Mouse (Mus musculus) CH12.LX (cell line): ENCODE data around the gene Mcf2l. TPM values are rescaled to one million over a fixed set of nuclear protein-coding genes. Genes with fewer than 3 reads are reported as not detected.

ENCODE experiments used
- DNase-seq: peaks from one replicate; pipeline ENCODE4 v3.0.0-alpha.2; 2013; ENCODE audit errors: extremely low read depth
- H3K27ac ChIP-seq: 2 replicates; pipeline ENCODE4 v1.5.1; 2012; ENCODE audit warnings: low read depth, mild to moderate bottlenecking, control low read depth, moderate library complexity; ENCODE audit not compliant: insufficient read depth
- H3K27me3 ChIP-seq: replicated peaks from 2 replicates; pipeline ENCODE3; 2012; ENCODE audit warnings: inconsistent platforms
- H3K36me3 ChIP-seq, 2 experiments: replicated peaks in 1 of 2; 2 replicates each; pipeline versions ENCODE3 to v1.6.1; 2012; ENCODE audit warnings: inconsistent platforms in 1 of 2, low read length in 1 of 2, mild to moderate bottlenecking in 1 of 2, mixed read lengths in 1 of 2, moderate library complexity in 1 of 2; ENCODE audit not compliant: control insufficient read depth in 1 of 2, insufficient read depth in 1 of 2
- H3K4me1 ChIP-seq, 2 experiments: 2 replicates each; pipeline ENCODE4 v1.6.1; 2012; ENCODE audit warnings: inconsistent platforms in 1 of 2, moderate library complexity in 1 of 2; ENCODE audit not compliant: insufficient read depth in 2 of 2, control insufficient read depth in 1 of 2
- H3K4me2 ChIP-seq: 2 replicates; pipeline ENCODE4 v1.6.1; 2012; ENCODE audit warnings: low read depth, mild to moderate bottlenecking, control low read depth; ENCODE audit not compliant: poor library complexity, insufficient read depth, severe bottlenecking
- H3K4me3 ChIP-seq, 3 experiments: fragments of 150-350 bp in 1 of 3; sonication (generic) in 1 of 3; replicated peaks in 1 of 3; 2 replicates each; pipeline versions ENCODE3 to v1.5.1; 2011 to 2012; ENCODE audit warnings: low read depth in 2 of 3, low read length in 2 of 3, mild to moderate bottlenecking in 2 of 3, moderate library complexity in 2 of 3, control low read depth in 1 of 3, improper control_type of control experiment in 1 of 3, inconsistent platforms in 1 of 3, mixed read lengths in 1 of 3; ENCODE audit not compliant: poor library complexity in 1 of 3
- H3K79me2 ChIP-seq: replicated peaks from 2 replicates; pipeline ENCODE4 v1.6.1; 2012; ENCODE audit warnings: mild to moderate bottlenecking, moderate library complexity; ENCODE audit not compliant: control insufficient read depth, poor library complexity, insufficient read depth, severe bottlenecking; ENCODE audit errors: extremely low read depth
- H3K9ac ChIP-seq: 2 replicates; pipeline ENCODE4 v1.6.1; 2012; ENCODE audit warnings: low read depth, mild to moderate bottlenecking, control low read depth, moderate library complexity; ENCODE audit not compliant: insufficient read depth
- H3K9me3 ChIP-seq: replicated peaks from 2 replicates; pipeline ENCODE3; 2012; ENCODE audit warnings: low read length, inconsistent platforms, mixed read lengths
- BHLHE40 ChIP-seq: IDR thresholded peaks from 2 replicates; pipeline ENCODE4 v1.6.1; 2011; ENCODE audit warnings: mild to moderate bottlenecking, low read depth, low read length, improper control_type of control experiment
- CHD2 ChIP-seq: IDR thresholded peaks from 2 replicates; pipeline ENCODE4 v1.6.1; 2011; ENCODE audit warnings: low read length, improper control_type of control experiment
- CTCF ChIP-seq, 2 experiments: IDR thresholded peaks in 1 of 2; conservative IDR thresholded peaks in 1 of 2; 2 replicates each; pipeline ENCODE4 v1.5.1; 2011 to 2012; ENCODE audit warnings: low read depth in 2 of 2, low read length in 2 of 2, improper control_type of control experiment in 1 of 2, inconsistent platforms in 1 of 2, mild to moderate bottlenecking in 1 of 2, moderate library complexity in 1 of 2
- E2F4 ChIP-seq: IDR thresholded peaks from 2 replicates; pipeline ENCODE4 v1.6.1; 2011; ENCODE audit warnings: low read depth, low read length, improper control_type of control experiment; ENCODE audit not compliant: insufficient replicate concordance
- HCFC1 ChIP-seq: IDR thresholded peaks from 2 replicates; pipeline ENCODE4 v1.6.1; 2012; ENCODE audit warnings: low read depth, mild to moderate bottlenecking, inconsistent platforms, low read length, improper control_type of control experiment
- IRF4 ChIP-seq: IDR thresholded peaks from 2 replicates; pipeline ENCODE4 v1.6.1; 2014; ENCODE audit warnings: low read depth, mild to moderate bottlenecking, inconsistent platforms, low read length, improper control_type of control experiment
- KAT2A ChIP-seq: IDR thresholded peaks from 2 replicates; pipeline ENCODE4 v1.6.1; 2012; ENCODE audit warnings: low read length, improper control_type of control experiment, inconsistent platforms; ENCODE audit not compliant: insufficient replicate concordance
- MAX ChIP-seq: IDR thresholded peaks from 2 replicates; pipeline ENCODE4 v1.6.1; 2011; ENCODE audit warnings: low read length, improper control_type of control experiment
- MAZ ChIP-seq: IDR thresholded peaks from 2 replicates; pipeline ENCODE4 v1.6.1; 2012; ENCODE audit warnings: low read depth, mild to moderate bottlenecking, inconsistent platforms, low read length, improper control_type of control experiment, moderate library complexity
- MEF2A ChIP-seq: IDR thresholded peaks from 2 replicates; pipeline ENCODE4 v1.6.1; 2014; ENCODE audit warnings: low read depth, mild to moderate bottlenecking, inconsistent platforms, low read length, improper control_type of control experiment, borderline replicate concordance
- MXI1 ChIP-seq: IDR thresholded peaks from 2 replicates; pipeline ENCODE4 v1.6.1; 2011; ENCODE audit warnings: mild to moderate bottlenecking, low read depth, low read length, improper control_type of control experiment
- NELFE ChIP-seq: IDR thresholded peaks from 2 replicates; pipeline ENCODE4 v1.6.1; 2011; ENCODE audit warnings: low read depth, low read length, improper control_type of control experiment
- RCOR1 ChIP-seq: conservative IDR thresholded peaks from 2 replicates; pipeline ENCODE4 v1.6.1; 2012; ENCODE audit warnings: low read depth, mild to moderate bottlenecking, inconsistent platforms, low read length, improper control_type of control experiment
- SIN3A ChIP-seq: IDR thresholded peaks from 2 replicates; pipeline ENCODE4 v1.6.1; 2012; ENCODE audit warnings: low read length, improper control_type of control experiment, inconsistent platforms
- TBP ChIP-seq: conservative IDR thresholded peaks from 2 replicates; pipeline ENCODE4 v1.6.1; 2011; ENCODE audit warnings: low read depth, low read length, improper control_type of control experiment
- TCF12 ChIP-seq: IDR thresholded peaks from 2 replicates; pipeline ENCODE4 v1.6.1; 2014; ENCODE audit warnings: low read depth, mild to moderate bottlenecking, inconsistent platforms, low read length, improper control_type of control experiment
- USF2 ChIP-seq: conservative IDR thresholded peaks from 2 replicates; pipeline ENCODE4 v1.6.1; 2011; ENCODE audit warnings: low read depth, low read length, improper control_type of control experiment
- ZC3H11A ChIP-seq: IDR thresholded peaks from 2 replicates; pipeline ENCODE4 v1.6.1; 2012; ENCODE audit warnings: low read depth, mild to moderate bottlenecking, inconsistent platforms, low read length, improper control_type of control experiment
- dilution Hi-C: fragments of 300-500 bp; cut with MboI; formaldehyde crosslinking; loops from 2 replicates; pipeline ENCODE4 v1.14.3; 2020; ENCODE audit warnings: low sequenced_read_pairs; ENCODE audit not compliant: extremely low pct_unique_long_range_greater_than_20kb, extremely low pct_ligation_motif_present
- in situ Hi-C: fragments of 300-500 bp; cut with MboI; formaldehyde crosslinking; loops from 3 replicates; pipeline ENCODE4 v1.14.3; 2019; ENCODE audit warnings: low sequenced_read_pairs, low pct_ligation_motif_present, low pct_unique_long_range_greater_than_20kb, mixed read lengths
- polyA plus RNA-seq: library from polyadenylated mRNA; unstranded; fragments of >175 nt; gene quantifications from 2 replicates; pipeline ENCODE4 v1.2.1, GENCODE M21; 2012; ENCODE audit warnings: low read depth; ENCODE audit not compliant: insufficient read length
- total RNA-seq, 2 experiments: library from RNA; depleted of rRNA; stranded (reverse); fragments of 300-350 nt in 1 of 2; fragments of >200 nt in 1 of 2; gene quantifications; 2 replicates each; pipeline ENCODE4 v1.2.3; 2012 to 2014

Gene Mcf2l
- total and polyA plus RNA-seq, 3 experiments, result not detected

GRCm38 (mm10) chr8:12977325-12977724 lies 103.7 kb downstream of the Mcf2l start:
- H3K4me1 ChIP-seq, result no peaks in the 10 kb centered on the region
- peaks cover 2% of the 10 kb centered on the region for H3K9me3 ChIP-seq
- peaks cover 83% of the 10 kb centered on the region for H3K27me3 ChIP-seq
- no peak overlapping the region for H3K4me3 ChIP-seq
- no peaks in the 10 kb centered on the region for H3K36me3 ChIP-seq
- no peak overlapping the region for H3K9ac ChIP-seq
- no peak for TF ChIP-seq MEF2A
- peak; percentile 15; the same call in 1 of the 2 replicates for TF ChIP-seq BHLHE40
- no peak for DNase-seq
- no peaks in the 10 kb centered on the region for H3K79me2 ChIP-seq
- H3K4me2 ChIP-seq, result no peak overlapping the region
- H3K27ac ChIP-seq, result no peak overlapping the region
- in situ Hi-C loops, result loop anchor here (25.0 kb wide), 1 partner anchor 235 kb away; the partner anchor contains the start of gene Grtp1
- dilution Hi-C loops, result no loop called here

GRCm38 (mm10) chr8:12978308-12978707 lies 104.7 kb downstream of the Mcf2l start:
- H3K4me2 ChIP-seq, result no peak overlapping the region
- TF ChIP-seq TCF12 (no peak), CHD2 (no peak), HCFC1 (no peak), KAT2A (no peak), MAZ (no peak), IRF4 (no peak), RCOR1 (no peak), ZC3H11A (no peak), SIN3A (no peak), NELFE (no peak), E2F4 (no peak), CTCF (conservative IDR thresholded peaks at IDR 0.05 in 1 of 2, IDR thresholded peaks at IDR 0.05 in 1 of 2; ENCODE audit: low read depth in 2 of 2, low read length in 2 of 2) (no peak), BHLHE40 (no peak), USF2 (no peak), MAX (no peak), MXI1 (no peak), MEF2A (no peak), TBP (no peak)
- no peaks in the 10 kb centered on the region for H3K4me1 ChIP-seq
- H3K9ac ChIP-seq, result no peak overlapping the region
- DNase-seq, result no peak
- H3K27ac ChIP-seq, result no peak overlapping the region
- H3K27me3 ChIP-seq, result peaks cover 87% of the 10 kb centered on the region
- in situ Hi-C loops (loop anchor here (25.0 kb wide), 1 partner anchor 234 kb away; the partner anchor contains the start of gene Grtp1), dilution Hi-C loops (no loop called here)
- H3K36me3 ChIP-seq, result no peaks in the 10 kb centered on the region
- no peaks in the 10 kb centered on the region for H3K79me2 ChIP-seq
- peaks cover 2% of the 10 kb centered on the region for H3K9me3 ChIP-seq
- no peak overlapping the region for H3K4me3 ChIP-seq
